Mouse (Mus musculus): ENCODE results near the gene Phf1.

The Phf1 gene

GRCm38 (mm10) chr17:26981050-26981449 is 48.2 kb downstream of the Phf1 start:
- DNase-seq (ENCODE audit: low read depth), result no peak

DNA sequence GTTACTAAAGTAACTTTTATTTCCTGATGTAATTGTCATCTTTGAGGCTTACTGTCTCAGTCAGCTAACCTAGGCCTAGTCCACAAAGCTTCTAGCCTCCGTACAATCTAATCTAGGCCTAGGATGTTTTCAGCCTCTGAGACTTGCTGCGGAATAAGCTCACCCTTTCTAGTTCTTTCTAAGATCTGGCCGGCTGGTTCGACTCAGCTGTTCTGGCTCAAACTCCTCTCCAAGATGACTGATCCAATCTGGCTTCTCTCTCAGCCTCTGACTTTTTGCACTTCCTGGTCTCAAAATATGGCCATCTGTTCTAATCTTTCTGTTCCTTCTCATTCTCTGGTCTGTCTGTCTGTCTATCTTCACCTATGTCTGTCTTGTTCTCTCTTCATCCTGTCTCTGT is 50.5 kb downstream of the Phf1 start:
- no peak for DNase-seq (ENCODE audit: low read depth)

DNA sequence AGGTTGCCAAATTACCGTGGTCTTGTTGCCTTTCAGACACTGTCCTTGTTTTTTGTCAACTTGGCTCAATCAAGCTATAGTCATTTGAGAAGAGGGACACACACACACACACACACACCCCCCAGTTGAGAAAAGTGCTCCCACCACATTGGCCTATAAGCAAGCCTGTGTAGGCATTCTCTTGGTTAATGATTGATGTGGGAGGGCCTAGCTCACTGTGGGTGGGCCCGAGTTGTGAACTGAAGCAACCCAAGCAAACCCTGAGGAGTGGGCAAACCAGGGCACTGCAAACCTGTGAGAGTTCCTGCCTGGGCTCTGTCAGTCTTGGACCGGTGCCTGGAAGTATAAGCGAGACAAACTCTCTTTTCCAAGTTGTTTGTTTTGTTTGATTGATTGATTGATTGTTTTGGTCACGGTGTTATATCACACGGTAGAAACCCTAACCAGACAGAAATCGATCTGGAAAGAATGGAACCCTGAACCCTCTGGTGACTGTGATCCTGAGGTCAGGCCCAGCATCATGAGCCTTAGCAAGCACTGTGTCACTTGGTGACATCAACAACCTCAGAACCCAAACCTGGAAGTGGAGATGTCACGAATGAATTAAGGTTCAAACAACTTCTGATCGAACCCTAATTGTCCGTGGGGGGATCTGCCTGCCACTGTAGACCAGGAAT is 52.8 kb downstream of the Phf1 start:
- DNase-seq (ENCODE audit: low read depth), result no peak

All from c-Kit-positive CD71-positive TER-119-negative erythroid progenitor cells, embryonic 14.5 days (primary cell).